Mouse (Mus musculus) hindbrain, embryonic 14.5 days (tissue): ENCODE data around the gene Slc34a3. TPM values are rescaled to one million over a fixed set of nuclear protein-coding genes. Genes with fewer than 3 reads are reported as not detected.

Source experiments
- ATAC-seq: fragments of 200-750 bp; cut with Nextera tagmentation; 2 replicates; pipeline ENCODE4 v1.8.0; 2017; ENCODE audit warnings: moderate number of reproducible peaks, mild to moderate bottlenecking, moderate TSS enrichment, moderate library complexity; ENCODE audit not compliant: low FRiP score
- DNase-seq: peaks from one replicate; pipeline ENCODE4 v3.0.0-alpha.2; 2015; ENCODE audit warnings: low spot score
- H3K27ac ChIP-seq: fragments of 300-500 bp; sonication (generic); 2 replicates; pipeline ENCODE4 v1.5.1; 2014; ENCODE audit warnings: mild to moderate bottlenecking, moderate library complexity
- H3K27me3 ChIP-seq: fragments of 300-500 bp; sonication (generic); 2 replicates; pipeline ENCODE4 v1.6.1; 2014; ENCODE audit warnings: mild to moderate bottlenecking, low read length, mixed read lengths; ENCODE audit not compliant: control insufficient read depth, insufficient read depth
- H3K36me3 ChIP-seq: fragments of 300-500 bp; sonication (generic); replicated peaks from 2 replicates; pipeline ENCODE4 v1.6.1; 2014; ENCODE audit not compliant: control insufficient read depth, insufficient read depth
- H3K4me1 ChIP-seq: fragments of 300-500 bp; sonication (generic); replicated peaks from 2 replicates; pipeline ENCODE4 v1.6.1; 2014; ENCODE audit warnings: antibody characterized with exemption, low read length, mixed read lengths; ENCODE audit not compliant: control insufficient read depth, insufficient read depth
- H3K4me2 ChIP-seq: fragments of 300-500 bp; sonication (generic); replicated peaks from 2 replicates; pipeline ENCODE4 v1.6.1; 2014; ENCODE audit warnings: mild to moderate bottlenecking, moderate library complexity
- H3K4me3 ChIP-seq: fragments of 300-500 bp; sonication (generic); replicated peaks from 2 replicates; pipeline ENCODE4 v1.5.1; 2014; ENCODE audit warnings: mild to moderate bottlenecking, low read length
- H3K9ac ChIP-seq: fragments of 300-500 bp; sonication (generic); 2 replicates; pipeline ENCODE4 v1.6.1; 2014
- H3K9me3 ChIP-seq: fragments of 300-500 bp; sonication (generic); 2 replicates; pipeline ENCODE4 v1.6.1; 2016; ENCODE audit warnings: low read length; ENCODE audit not compliant: control insufficient read depth
- WGBS: fragments of 180-500 bp; shearing (Covaris S2); extraction: QIAGEN DNeasy Blood & Tissue Kit; methylation state at CpG from one replicate; pipeline ENCODE4 v1.1.7; 2014; 5-methylcytosine and 5-hydroxymethylcytosine counted together
- polyA plus RNA-seq: library from polyadenylated mRNA; unstranded; fragments of >200 nt; fragmentation: Nextera tagmentation; extraction: Ambion mirVana; gene quantifications from 2 replicates; pipeline ENCODE4 v1.2.1, GENCODE M21; 2014

The Slc34a3 gene
- polyA plus RNA-seq, 1 experiment from 2014 or later = not detected

DNA sequence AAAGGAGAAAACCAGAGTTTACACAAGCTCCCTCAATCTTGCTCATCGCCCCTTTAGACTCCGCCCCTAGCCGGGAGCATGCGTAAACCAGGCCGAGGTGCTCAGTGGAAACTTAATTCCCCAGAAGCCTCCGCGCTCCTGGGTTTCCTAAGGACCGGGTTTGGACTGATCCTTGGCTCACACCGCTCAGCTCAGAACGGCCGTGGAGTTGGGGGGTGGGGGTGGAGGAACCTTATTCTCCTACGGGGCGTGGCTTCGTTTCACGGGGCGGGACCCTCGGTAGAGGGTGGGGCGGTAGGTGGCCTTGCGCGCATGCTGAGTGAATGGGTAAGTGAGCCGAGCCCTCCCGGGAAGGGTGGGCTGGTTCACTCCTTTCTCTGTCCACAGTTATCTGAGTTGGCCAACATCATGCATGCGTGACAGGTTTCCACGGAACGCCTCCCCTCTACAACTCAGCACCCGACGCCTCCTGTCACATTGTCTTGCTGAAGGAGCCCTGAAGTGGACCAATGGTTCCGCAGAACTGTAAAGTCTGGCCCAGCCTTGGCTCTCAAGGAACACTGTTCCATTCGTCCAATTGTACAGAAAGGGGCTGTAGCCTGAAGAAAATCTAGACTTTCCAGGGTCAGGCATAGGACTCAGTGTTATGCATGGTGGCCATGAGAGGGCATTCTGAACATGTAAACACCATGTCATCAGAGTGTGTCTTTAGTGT lies 6.7 kb upstream of the Slc34a3 start:
- peak overlapping the region; percentile 60 for H3K27ac ChIP-seq
- peaks cover 6% of the 10 kb centered on the region; the same call in 1 of the 2 replicates for H3K27me3 ChIP-seq
- peak overlapping the region; percentile 86 for H3K4me2 ChIP-seq
- peak overlapping the region; percentile 72 for H3K4me3 ChIP-seq
- H3K9me3 ChIP-seq = no peaks in the 10 kb centered on the region
- peaks cover 20% of the 10 kb centered on the region for H3K36me3 ChIP-seq
- WGBS = under 1% methylated on average over 29 of the region's 29 CpGs
- DNase-seq (peak; percentile 76), ATAC-seq (peak; percentile 75)
- peaks cover 22% of the 10 kb centered on the region for H3K4me1 ChIP-seq
- peak overlapping the region; percentile 87; the same call in 1 of the 2 replicates for H3K9ac ChIP-seq

DNA sequence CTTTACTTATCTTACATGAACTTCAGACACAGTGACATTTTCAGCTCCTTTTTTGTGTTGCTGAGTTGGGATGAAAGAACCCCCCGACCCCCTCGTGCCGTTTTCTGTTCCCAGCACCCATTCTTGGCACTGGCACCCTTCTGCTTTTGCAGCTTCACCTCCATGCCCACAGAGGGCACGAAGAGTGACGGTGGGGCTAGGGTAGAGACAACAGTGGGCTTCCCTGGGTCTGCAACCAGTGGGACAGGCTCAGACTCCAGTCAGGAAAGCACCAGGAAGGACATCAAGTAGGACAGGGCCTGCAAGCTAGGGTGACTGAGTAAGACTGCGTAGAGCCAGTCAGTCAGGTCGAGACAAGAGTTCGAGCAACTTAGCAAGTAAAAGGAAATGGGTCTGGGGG lies 6.1 kb upstream of the Slc34a3 start:
- Histone ChIP-seq H3K27me3 (peaks cover 6% of the 10 kb centered on the region; the same call in 1 of the 2 replicates), H3K4me3 (peak overlapping the region; percentile 72), H3K4me1 (peaks cover 22% of the 10 kb centered on the region), H3K36me3 (peaks cover 15% of the 10 kb centered on the region), H3K9me3 (no peaks in the 10 kb centered on the region), H3K4me2 (peak overlapping the region; percentile 86), H3K27ac (peak overlapping the region; percentile 60), H3K9ac (peak overlapping the region; percentile 87; the same call in 1 of the 2 replicates)
- ATAC-seq (no peak), DNase-seq (no peak)
- WGBS = 48% methylated on average over 8 of the region's 8 CpGs

DNA sequence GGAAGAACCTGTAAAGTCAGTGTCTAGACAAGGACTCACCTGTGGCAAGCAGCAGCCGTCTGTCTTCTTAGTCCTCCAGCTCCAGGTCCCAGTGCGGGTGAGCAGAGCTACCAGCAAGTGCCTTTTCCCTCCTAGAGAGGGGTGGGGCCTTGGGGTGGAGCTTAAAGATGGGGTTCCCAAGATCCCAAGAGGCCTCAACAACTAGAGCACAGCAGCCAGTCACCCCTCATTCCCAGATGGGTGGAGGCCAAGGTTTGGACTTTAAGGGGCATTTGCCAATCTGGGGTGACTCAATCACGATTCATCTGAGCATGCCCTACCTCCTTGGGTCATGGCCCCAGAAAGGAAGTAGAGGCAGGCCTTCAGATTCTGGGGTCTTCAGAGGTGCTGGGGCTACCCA lies 5.6 kb upstream of the Slc34a3 start:
- peaks cover 22% of the 10 kb centered on the region for H3K4me1 ChIP-seq
- no peak overlapping the region for H3K9ac ChIP-seq
- H3K27me3 ChIP-seq = peaks cover 6% of the 10 kb centered on the region; the same call in 1 of the 2 replicates
- ATAC-seq (no peak), DNase-seq (no peak)
- no peaks in the 10 kb centered on the region for H3K9me3 ChIP-seq
- peaks cover 9% of the 10 kb centered on the region for H3K36me3 ChIP-seq
- WGBS = 87% methylated on average over 3 of the region's 3 CpGs
- H3K4me3 ChIP-seq = no peak overlapping the region
- H3K27ac ChIP-seq = no peak overlapping the region
- no peak overlapping the region for H3K4me2 ChIP-seq

DNA sequence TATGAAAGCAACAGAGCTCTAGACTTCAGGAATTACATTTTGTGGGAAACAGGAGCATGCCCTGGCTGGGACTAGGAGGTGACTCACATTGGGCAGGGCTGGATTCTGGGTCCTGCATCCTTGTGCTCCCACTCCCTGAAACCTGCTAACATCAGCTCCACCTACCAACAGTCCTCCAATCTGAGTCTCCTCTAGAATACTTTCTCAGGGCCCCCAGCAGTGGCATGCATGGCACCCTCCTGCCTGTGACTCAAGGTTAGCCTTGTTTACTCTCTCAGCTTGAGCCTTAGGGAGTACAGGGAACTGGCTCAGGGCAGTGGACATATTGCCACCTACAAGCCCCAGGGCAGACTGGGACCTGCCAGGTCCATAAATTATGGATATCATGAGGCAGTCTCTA lies 3.9 kb upstream of the Slc34a3 start:
- ATAC-seq (no peak), DNase-seq (no peak)
- Histone ChIP-seq H3K9ac (no peak overlapping the region), H3K9me3 (no peaks in the 10 kb centered on the region), H3K36me3 (no peaks in the 10 kb centered on the region), H3K27me3 (peaks cover 6% of the 10 kb centered on the region; the same call in 1 of the 2 replicates), H3K27ac (no peak overlapping the region), H3K4me3 (no peak overlapping the region), H3K4me1 (peaks cover 22% of the 10 kb centered on the region), H3K4me2 (no peak overlapping the region)

DNA sequence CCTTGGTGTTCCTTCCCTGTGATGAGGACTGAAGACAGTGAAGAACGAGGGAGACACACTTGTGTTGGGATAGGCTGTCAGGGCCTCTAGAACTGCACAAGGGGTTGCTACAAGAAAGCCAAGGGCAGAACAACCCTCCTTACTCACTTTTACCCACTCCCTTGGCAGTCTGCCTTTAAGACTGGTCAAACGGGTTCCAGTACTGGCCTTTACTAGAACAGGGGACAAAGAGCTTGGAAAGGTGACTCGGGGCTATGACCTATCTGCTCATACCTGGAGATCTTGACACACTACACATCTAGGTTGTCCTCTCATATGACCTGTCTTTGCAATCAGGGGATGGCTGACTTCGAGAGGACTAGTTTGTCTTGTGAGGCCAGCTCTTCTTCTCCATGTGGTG lies 3.4 kb upstream of the Slc34a3 start:
- ATAC-seq (no peak), DNase-seq (no peak)
- Histone ChIP-seq H3K4me1 (peaks cover 16% of the 10 kb centered on the region), H3K9ac (no peak overlapping the region), H3K9me3 (no peaks in the 10 kb centered on the region), H3K27ac (no peak overlapping the region), H3K36me3 (no peaks in the 10 kb centered on the region), H3K27me3 (peaks cover 6% of the 10 kb centered on the region; the same call in 1 of the 2 replicates), H3K4me3 (no peak overlapping the region), H3K4me2 (no peak overlapping the region)
- 75% methylated on average over 4 of the region's 4 CpGs for WGBS

DNA sequence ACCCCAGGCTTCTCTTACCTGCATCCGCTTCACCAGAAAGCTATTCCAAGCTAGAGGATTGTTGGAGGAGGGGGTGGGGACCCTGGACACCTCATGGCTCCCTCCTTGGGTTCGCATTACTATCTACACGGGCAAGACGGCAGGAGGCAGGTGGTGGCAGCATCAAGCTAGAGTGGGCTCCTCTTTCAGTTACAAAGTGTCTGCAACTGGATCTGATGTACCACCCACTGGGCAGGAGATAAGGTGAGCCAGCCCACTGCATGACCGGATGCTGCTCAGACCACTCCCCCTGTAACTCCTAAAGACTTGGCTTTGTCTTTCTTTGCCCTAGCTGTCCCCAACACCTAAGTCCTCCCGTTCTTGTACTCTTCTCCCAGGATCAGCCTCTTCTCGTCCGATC lies 2.5 kb upstream of the Slc34a3 start, which contains the start of gene Rnf224:
TSS of gene Rnf224 (minus strand) at position 174 of the 400 bp plus-strand sequence.
- Histone ChIP-seq H3K36me3 (no peaks in the 10 kb centered on the region), H3K4me3 (no peak within 1 kb of the TSS), H3K9me3 (no peaks in the 10 kb centered on the region), H3K4me2 (no peak within 1 kb of the TSS), H3K9ac (no peak within 1 kb of the TSS), H3K27ac (no peak within 1 kb of the TSS), H3K4me1 (peaks cover 8% of the 10 kb centered on the region), H3K27me3 (peaks cover 6% of the 10 kb centered on the region; the same call in 1 of the 2 replicates)
- ATAC-seq (no peak), DNase-seq (no peak)
- WGBS = 49% methylated on average over 8 of the region's 8 CpGs

DNA sequence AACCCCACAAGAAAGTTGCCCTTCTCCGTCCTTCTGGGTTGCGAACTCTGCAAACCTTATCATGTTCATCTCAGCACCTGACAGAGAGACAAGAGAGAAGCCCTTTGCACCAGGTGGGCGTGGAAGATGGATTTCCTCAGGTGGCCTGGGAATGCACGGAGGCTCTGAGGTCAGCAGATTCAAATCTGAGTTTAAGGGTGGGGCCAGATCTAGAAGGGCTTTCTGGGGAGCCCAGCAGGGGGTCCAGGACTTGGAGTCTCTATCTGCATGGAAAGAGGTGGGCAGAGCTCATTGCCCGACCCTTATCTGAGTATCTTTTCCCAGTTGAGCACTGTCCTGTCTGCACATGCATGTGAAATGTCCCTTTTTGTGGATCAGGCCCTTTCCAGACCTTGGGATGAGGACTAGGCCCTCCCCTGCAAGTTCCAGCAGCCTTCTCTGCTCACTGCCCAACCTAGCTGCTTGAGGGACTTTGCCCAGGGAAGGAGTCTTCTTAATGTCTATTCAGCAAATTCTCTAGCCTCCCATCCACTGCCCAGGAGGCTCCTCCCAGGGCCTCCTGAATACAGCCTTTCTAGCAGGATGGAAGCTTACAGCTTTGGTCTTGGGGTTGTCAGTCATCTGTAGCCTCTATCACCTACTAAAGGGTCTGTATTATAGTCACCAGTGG lies 522 bp upstream of the Slc34a3 start:
- ATAC-seq = no peak
- WGBS = 75% methylated on average over 5 of the region's 5 CpGs

DNA sequence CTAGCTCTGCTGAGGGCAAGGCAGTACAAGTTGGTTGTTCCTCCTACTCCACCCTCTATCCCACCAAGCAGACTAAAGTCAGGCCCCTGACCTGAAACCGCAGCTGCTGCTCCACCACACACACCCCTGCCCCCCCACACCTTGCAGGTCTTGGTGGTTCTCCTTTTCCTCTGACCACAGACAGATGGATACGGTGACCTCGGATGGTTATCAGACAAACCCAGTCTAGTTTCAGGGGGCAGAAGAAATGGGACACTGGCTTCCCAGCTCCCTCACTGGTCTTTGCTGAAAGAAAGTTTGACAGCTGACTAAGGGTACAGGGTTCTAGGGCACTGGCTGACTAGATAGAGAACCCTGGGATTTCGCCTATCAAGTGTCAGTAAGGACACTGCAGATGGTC lies 743 bp downstream of the Slc34a3 start:
- Histone ChIP-seq H3K4me1 (0 out of 2 replicates have a peak, but pooled peaks cover 3% of the 10 kb centered on the region), H3K9me3 (no peaks in the 10 kb centered on the region), H3K36me3 (no peaks in the 10 kb centered on the region), H3K4me3 (no peak overlapping the region), H3K27me3 (peaks cover 6% of the 10 kb centered on the region; the same call in 1 of the 2 replicates), H3K4me2 (no peak overlapping the region), H3K27ac (no peak overlapping the region), H3K9ac (no peak overlapping the region)
- WGBS = 79% methylated on average over 4 of the region's 4 CpGs
- DNase-seq = no peak
- no peak for ATAC-seq

More for the DNA sequence above, 522 bp upstream of the Slc34a3 start:
- H3K9ac ChIP-seq = no peak overlapping the region
- no peak overlapping the region for H3K27ac ChIP-seq
- H3K4me2 ChIP-seq = no peak overlapping the region
- H3K36me3 ChIP-seq = no peaks in the 10 kb centered on the region
- H3K27me3 ChIP-seq = peaks cover 6% of the 10 kb centered on the region; the same call in 1 of the 2 replicates
- H3K4me3 ChIP-seq = no peak overlapping the region
- no peak for DNase-seq
- no peaks in the 10 kb centered on the region for H3K4me1 ChIP-seq
- no peaks in the 10 kb centered on the region for H3K9me3 ChIP-seq

DNA sequence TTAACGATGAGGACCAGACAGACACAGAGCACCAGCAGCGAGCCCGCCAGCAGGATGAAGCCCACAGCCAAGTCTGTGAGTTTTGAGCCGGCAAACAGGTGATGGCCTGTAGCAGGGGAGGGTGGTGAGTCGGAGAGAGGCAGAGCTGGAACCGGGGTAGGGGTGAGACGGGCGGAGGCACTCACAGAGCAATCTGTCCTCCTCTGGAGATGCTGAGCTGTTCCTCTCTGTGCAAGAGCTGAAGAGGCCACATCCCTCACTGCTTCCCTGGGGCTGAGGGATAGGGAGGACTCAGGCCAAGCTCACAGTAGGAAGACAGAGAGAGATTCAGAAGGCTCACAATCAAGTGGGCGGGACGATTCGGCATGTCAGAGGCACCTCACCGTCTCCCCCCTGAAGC lies 3.1 kb downstream of the Slc34a3 start:
- no peak overlapping the region for H3K4me3 ChIP-seq
- DNase-seq (no peak), ATAC-seq (no peak)
- 60% methylated on average over 12 of the region's 12 CpGs for WGBS
- H3K4me1 ChIP-seq = 0 out of 2 replicates have a peak, but pooled peaks cover 3% of the 10 kb centered on the region
- H3K36me3 ChIP-seq = no peaks in the 10 kb centered on the region
- no peak overlapping the region for H3K9ac ChIP-seq
- no peak overlapping the region for H3K27ac ChIP-seq
- no peaks in the 10 kb centered on the region for H3K9me3 ChIP-seq
- H3K4me2 ChIP-seq = no peak overlapping the region
- H3K27me3 ChIP-seq = no peaks in the 10 kb centered on the region; the same call in 1 of the 2 replicates
